Mouse (Mus musculus) hindbrain, embryonic 12.5 days (tissue): ENCODE data around the gene C77080. TPM values are rescaled to one million over a fixed set of nuclear protein-coding genes. Genes with fewer than 3 reads are reported as not detected.
A peak's percentile ranks its signal among the peaks of the same experiment; 100 is the strongest.

Source experiments
- ATAC-seq: fragments of 200-750 bp; cut with Nextera tagmentation; 2 replicates; pipeline ENCODE4 v1.8.0; 2017; ENCODE audit warnings: moderate TSS enrichment; ENCODE audit not compliant: low FRiP score
- H3K27ac ChIP-seq: fragments of 300-500 bp; sonication (generic); 2 replicates; pipeline ENCODE4 v1.5.1; 2016; ENCODE audit warnings: mild to moderate bottlenecking
- H3K27me3 ChIP-seq: fragments of 300-500 bp; sonication (generic); 2 replicates; pipeline ENCODE4 v1.6.1; 2016; ENCODE audit warnings: mild to moderate bottlenecking
- H3K36me3 ChIP-seq: fragments of 300-500 bp; sonication (generic); 2 replicates; pipeline ENCODE4 v1.6.1; 2016; ENCODE audit warnings: mild to moderate bottlenecking
- H3K4me1 ChIP-seq: fragments of 300-500 bp; sonication (generic); 2 replicates; pipeline ENCODE4 v1.6.1; 2016
- H3K4me2 ChIP-seq: fragments of 300-500 bp; sonication (generic); replicated peaks from 2 replicates; pipeline ENCODE4 v1.6.1; 2016; ENCODE audit warnings: mild to moderate bottlenecking
- H3K4me3 ChIP-seq: fragments of 300-500 bp; sonication (generic); 2 replicates; pipeline ENCODE4 v1.5.1; 2016; ENCODE audit warnings: mild to moderate bottlenecking
- H3K9ac ChIP-seq: fragments of 300-500 bp; sonication (generic); 2 replicates; pipeline ENCODE4 v1.6.1; 2016; ENCODE audit warnings: mild to moderate bottlenecking, moderate library complexity
- H3K9me3 ChIP-seq: fragments of 300-500 bp; sonication (generic); replicated peaks from 2 replicates; pipeline ENCODE4 v1.6.1; 2016; ENCODE audit warnings: mild to moderate bottlenecking
- WGBS: fragments of 180-500 bp; shearing (Covaris S2); methylation state at CpG from one replicate; pipeline ENCODE4 v1.1.7; 2016; 5-methylcytosine and 5-hydroxymethylcytosine counted together
- polyA plus RNA-seq: library from polyadenylated mRNA; unstranded; fragments of >200 nt; fragmentation: Nextera tagmentation; extraction: Ambion mirVana; gene quantifications from 2 replicates; pipeline ENCODE4 v1.2.1, GENCODE M21; 2016

The C77080 gene
- polyA plus RNA-seq, 1 experiment from 2014 or later: 6.0 TPM

- no peak overlapping the region for H3K4me3 ChIP-seq
- H3K4me1 ChIP-seq: peaks cover 45% of the 10 kb centered on the region
- H3K4me2 ChIP-seq: no peak overlapping the region
- H3K27ac ChIP-seq: no peak overlapping the region
- ATAC-seq: no peak
- no peaks in the 10 kb centered on the region for H3K36me3 ChIP-seq
- H3K9ac ChIP-seq: no peak overlapping the region
- H3K27me3 ChIP-seq: peaks cover 12% of the 10 kb centered on the region
- no peaks in the 10 kb centered on the region for H3K9me3 ChIP-seq
- 73% methylated on average over 9 of the region's 9 CpGs for WGBS
These were observed 28.4 kb downstream of the C77080 start for GRCm38 (mm10) chr4:129232561-129233360.

GRCm38 (mm10) chr4:129231594-129232450, 29.4 kb downstream of the C77080 start:
- Histone ChIP-seq H3K36me3 (no peaks in the 10 kb centered on the region), H3K4me2 (no peak overlapping the region), H3K9ac (no peak overlapping the region), H3K4me1 (peaks cover 45% of the 10 kb centered on the region), H3K27ac (no peak overlapping the region), H3K9me3 (no peaks in the 10 kb centered on the region), H3K27me3 (peaks cover 9% of the 10 kb centered on the region), H3K4me3 (no peak overlapping the region)
- WGBS: 70% methylated on average over 12 of the region's 12 CpGs
- no peak for ATAC-seq

DNA sequence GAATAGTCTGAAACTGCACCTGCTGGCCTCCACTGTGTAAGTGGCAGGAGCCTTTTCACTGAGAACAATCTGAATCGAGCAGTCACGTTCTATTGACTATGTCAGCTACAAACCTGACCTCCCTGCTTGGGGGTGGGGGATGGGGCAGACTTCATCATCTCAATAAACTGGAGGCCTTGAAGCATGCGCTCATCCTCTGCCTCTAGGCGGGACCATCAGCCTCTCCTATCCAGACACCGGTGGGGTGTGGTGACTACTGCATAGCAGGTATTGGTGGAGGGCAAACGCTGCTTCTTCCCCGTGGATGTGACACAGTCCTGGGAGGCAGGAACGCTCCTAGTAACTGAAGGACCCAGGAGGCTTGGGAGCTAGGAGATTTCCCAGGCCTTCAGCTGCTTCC, 30.3 kb downstream of the C77080 start:
- no peak overlapping the region for H3K9ac ChIP-seq

DNA sequence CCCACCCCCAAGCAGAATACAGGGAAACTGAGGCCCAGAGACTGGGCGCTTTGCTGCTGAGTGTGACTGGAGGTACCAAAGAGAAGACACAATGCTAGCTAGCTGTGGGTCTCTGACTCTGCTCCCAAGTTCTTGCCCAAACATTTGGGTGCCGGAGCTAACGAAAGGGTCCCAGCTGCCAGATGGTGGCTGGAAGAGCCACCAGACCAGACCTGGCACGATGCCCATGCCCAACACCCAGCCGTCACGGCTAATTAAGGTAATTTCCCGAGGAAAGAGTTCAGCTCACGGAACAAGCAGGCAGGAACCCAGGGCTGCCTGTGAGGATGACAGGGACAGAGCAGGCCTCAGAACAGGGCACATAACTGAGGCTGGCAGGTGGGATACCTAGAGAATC, 33.2 kb downstream of the C77080 start:
- H3K9me3 ChIP-seq: no peaks in the 10 kb centered on the region
- 25% methylated on average over 8 of the region's 8 CpGs for WGBS
- peaks cover 26% of the 10 kb centered on the region for H3K27me3 ChIP-seq
- H3K4me3 ChIP-seq: peak overlapping the region; percentile 40
- H3K4me1 ChIP-seq: peaks cover 64% of the 10 kb centered on the region
- peak overlapping the region; percentile 81 for H3K27ac ChIP-seq
- H3K4me2 ChIP-seq: peak overlapping the region; percentile 59
- peaks cover 18% of the 10 kb centered on the region; the same call in 1 of the 2 replicates for H3K36me3 ChIP-seq
- peak overlapping the region; percentile 70 for H3K9ac ChIP-seq
- peak; percentile 14; the same call in 1 of the 2 replicates for ATAC-seq

More for the DNA sequence above, 30.3 kb downstream of the C77080 start:
- no peaks in the 10 kb centered on the region for H3K9me3 ChIP-seq
- no peak overlapping the region for H3K4me3 ChIP-seq
- WGBS: 56% methylated on average over 8 of the region's 8 CpGs
- H3K27me3 ChIP-seq: peaks cover 9% of the 10 kb centered on the region
- H3K4me1 ChIP-seq: peaks cover 49% of the 10 kb centered on the region
- H3K27ac ChIP-seq: no peak overlapping the region
- no peak overlapping the region for H3K4me2 ChIP-seq
- no peak for ATAC-seq
- H3K36me3 ChIP-seq: no peaks in the 10 kb centered on the region

GRCm38 (mm10) chr4:129227170-129227984, 33.8 kb downstream of the C77080 start:
- Histone ChIP-seq H3K4me1 (peaks cover 64% of the 10 kb centered on the region), H3K27ac (peak overlapping the region; percentile 81), H3K27me3 (peaks cover 29% of the 10 kb centered on the region), H3K4me2 (peak overlapping the region; percentile 59), H3K36me3 (peaks cover 24% of the 10 kb centered on the region; the same call in 1 of the 2 replicates), H3K9me3 (no peaks in the 10 kb centered on the region), H3K9ac (peak overlapping the region; percentile 70), H3K4me3 (peak overlapping the region; percentile 40)
- peak; percentile 33; the same call in 1 of the 2 replicates for ATAC-seq
- 7% methylated on average over 22 of the region's 22 CpGs for WGBS

DNA sequence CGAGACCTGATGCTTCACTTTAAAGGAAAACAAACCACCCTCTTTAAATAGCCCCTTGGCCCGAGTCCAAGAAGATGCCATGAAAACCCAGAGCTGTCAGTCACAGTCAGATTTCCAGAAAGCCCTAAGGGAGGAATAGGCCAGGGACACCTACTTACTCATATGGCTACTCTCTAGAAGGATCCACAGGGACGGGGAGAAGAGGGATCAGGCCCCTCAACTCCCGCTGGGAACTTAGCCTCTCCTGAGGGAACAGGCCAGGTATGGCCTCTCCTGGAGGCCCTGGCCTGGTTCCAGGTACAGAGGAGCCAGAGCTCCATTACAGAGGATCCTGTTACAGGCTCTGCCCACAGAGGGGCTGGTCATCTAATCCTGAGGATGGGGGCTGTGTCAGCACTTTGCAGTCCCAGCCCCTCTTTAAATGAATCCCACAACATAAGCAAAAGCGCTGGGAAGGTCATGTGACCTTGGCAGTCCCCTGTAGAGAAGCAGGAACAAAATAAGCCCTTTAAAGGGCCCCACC, 34.7 kb downstream of the C77080 start:
- peak overlapping the region; percentile 59 for H3K4me2 ChIP-seq
- H3K27me3 ChIP-seq: peaks cover 36% of the 10 kb centered on the region
- 23% methylated on average over 5 of the region's 5 CpGs for WGBS
- no peak for ATAC-seq
- H3K36me3 ChIP-seq: peaks cover 33% of the 10 kb centered on the region
- 0 out of 2 replicates have a peak overlapping the region, but pooled peaks have one; percentile 17 for H3K27ac ChIP-seq
- H3K4me3 ChIP-seq: peak overlapping the region; percentile 40
- H3K4me1 ChIP-seq: peaks cover 56% of the 10 kb centered on the region
- H3K9me3 ChIP-seq: no peaks in the 10 kb centered on the region
- peak overlapping the region; percentile 70; the same call in 1 of the 2 replicates for H3K9ac ChIP-seq

- H3K36me3 ChIP-seq: peaks cover 44% of the 10 kb centered on the region
- H3K27ac ChIP-seq: no peak overlapping the region
- peak overlapping the region; percentile 59; the same call in 1 of the 2 replicates for H3K4me2 ChIP-seq
- peaks cover 49% of the 10 kb centered on the region for H3K4me1 ChIP-seq
- H3K9me3 ChIP-seq: no peaks in the 10 kb centered on the region
- H3K27me3 ChIP-seq: peaks cover 36% of the 10 kb centered on the region
- no peak overlapping the region for H3K4me3 ChIP-seq
- WGBS: 92% methylated on average over 12 of the region's 12 CpGs
- H3K9ac ChIP-seq: no peak overlapping the region
- no peak for ATAC-seq
These were observed 35.9 kb downstream of the C77080 start for GRCm38 (mm10) chr4:129225315-129225714.

- WGBS: 21% methylated on average over 55 of the region's 55 CpGs
- Histone ChIP-seq H3K9me3 (no peaks in the 10 kb centered on the region), H3K4me2 (peak overlapping the region; percentile 56), H3K4me1 (peaks cover 49% of the 10 kb centered on the region), H3K27ac (peak overlapping the region; percentile 67), H3K4me3 (peak overlapping the region; percentile 21), H3K9ac (peak overlapping the region; percentile 64), H3K27me3 (peaks cover 30% of the 10 kb centered on the region), H3K36me3 (peaks cover 59% of the 10 kb centered on the region)
- ATAC-seq: peak; percentile 52
These were observed 37.6 kb downstream of the C77080 start for GRCm38 (mm10) chr4:129223421-129224281.

- no peaks in the 10 kb centered on the region for H3K9me3 ChIP-seq
- no peak overlapping the region for H3K27ac ChIP-seq
- H3K27me3 ChIP-seq: peaks cover 30% of the 10 kb centered on the region
- ATAC-seq: no peak
- no peak overlapping the region; the same call in 1 of the 2 replicates for H3K9ac ChIP-seq
- H3K4me2 ChIP-seq: peak overlapping the region; percentile 56; the same call in 1 of the 2 replicates
- peaks cover 38% of the 10 kb centered on the region for H3K4me1 ChIP-seq
- H3K4me3 ChIP-seq: no peak overlapping the region
- peaks cover 72% of the 10 kb centered on the region for H3K36me3 ChIP-seq
- WGBS: 61% methylated on average over 31 of the region's 31 CpGs
These were observed 38.9 kb downstream of the C77080 start for GRCm38 (mm10) chr4:129222019-129222925.
